Mouse (Mus musculus) fat pad, adult 2 months (tissue): ENCODE results near the gene Slc25a10.

Experiments
- DNase-seq: peaks from one replicate; pipeline ENCODE4 v3.0.0-alpha.2; 2011; ENCODE audit warnings: low read depth, low spot score; ENCODE audit errors: extremely low read depth

Slc25a10 gene

DNA sequence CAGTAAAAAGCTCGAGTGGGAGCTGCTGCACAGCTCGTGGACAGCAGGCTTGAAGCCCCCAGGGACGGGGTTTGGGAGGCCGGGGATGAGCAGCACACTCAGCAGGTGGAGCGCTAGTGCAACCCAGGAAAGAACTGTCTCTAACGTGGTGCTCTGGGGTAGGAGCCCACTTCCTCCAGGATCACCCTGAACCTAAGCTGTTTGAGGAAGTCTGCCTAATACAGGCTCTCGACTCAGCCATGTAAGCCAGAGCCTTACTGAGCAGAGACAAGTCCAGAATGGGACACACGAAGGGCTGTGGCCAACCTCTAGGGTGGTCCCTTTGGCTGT is 47.3 kb downstream of the Slc25a10 start:
- no peak for DNase-seq

DNA sequence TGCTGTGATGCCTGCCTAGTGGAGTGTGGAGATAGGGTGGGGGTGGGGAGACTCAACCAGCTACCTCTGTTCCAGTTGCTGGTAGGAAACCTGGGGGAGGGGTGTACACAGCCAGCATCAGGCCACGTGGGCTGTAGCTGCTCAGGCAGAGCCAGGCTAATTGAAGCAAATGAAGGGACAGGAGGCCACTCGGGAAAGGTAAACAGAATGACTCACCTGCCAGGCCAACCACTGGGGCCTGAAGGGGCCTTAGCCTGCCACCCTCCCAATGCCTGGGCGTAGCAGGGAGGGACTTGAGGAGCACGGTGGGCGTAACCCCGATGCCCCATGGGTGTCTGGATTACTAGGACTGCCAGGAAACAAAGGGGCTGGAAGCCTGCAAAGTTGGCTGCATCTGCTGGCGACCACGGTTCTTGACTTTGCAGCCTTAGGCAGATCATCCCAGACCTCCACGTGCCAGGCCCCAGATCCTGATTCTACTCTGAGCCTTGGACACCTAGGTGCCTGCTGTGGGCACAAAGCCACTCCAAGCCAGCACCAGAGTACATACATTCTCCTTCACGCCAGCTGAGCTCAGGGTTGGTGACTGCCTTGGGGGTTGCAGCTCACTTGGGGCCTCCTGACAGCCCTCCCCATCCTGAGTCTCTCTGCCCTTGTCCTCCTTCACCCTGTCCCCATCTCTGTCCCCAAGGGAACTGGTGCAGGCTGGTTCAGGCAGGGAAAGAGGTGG is 47.8 kb downstream of the Slc25a10 start:
- no peak for DNase-seq

DNA sequence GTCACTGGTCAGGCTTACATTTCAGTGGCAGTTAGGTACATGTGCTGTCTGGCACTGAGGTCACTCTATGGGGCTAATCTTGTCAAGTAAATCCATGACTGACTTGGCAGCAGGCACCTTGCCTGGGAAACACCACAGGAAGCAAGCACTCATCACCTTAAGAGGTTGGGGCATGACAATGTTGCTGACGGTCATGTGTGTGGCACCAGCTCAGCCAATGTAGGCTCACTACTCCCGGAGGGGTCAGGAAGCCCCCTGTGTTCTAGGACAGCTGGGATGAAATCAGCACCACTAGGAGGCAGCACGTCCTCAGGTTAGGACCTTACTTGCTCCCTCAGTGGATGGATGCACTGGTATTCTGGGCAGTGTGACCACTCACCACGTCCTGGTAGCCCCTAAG is 50.3 kb downstream of the Slc25a10 start:
- DNase-seq, result no peak

DNA sequence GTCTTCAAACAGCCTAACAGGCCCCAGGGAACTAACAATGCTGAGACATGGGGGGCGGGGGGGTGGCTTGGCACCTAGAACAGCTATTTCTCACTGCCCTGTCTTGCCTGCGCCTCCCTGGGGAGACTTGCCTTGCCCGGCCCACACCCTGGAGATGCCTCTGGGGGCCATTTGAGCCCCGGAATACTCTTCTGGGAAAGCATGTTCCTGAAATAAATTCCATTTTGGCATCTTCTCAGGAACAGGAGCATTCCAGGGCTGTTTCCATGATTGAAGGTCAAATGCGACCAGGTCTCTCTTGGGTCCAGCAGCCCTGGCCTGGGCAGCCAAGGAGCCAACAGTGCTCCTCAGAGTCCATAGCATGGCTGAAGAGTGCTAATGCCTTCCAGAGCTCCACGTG is 50.7 kb downstream of the Slc25a10 start:
- no peak for DNase-seq

DNA sequence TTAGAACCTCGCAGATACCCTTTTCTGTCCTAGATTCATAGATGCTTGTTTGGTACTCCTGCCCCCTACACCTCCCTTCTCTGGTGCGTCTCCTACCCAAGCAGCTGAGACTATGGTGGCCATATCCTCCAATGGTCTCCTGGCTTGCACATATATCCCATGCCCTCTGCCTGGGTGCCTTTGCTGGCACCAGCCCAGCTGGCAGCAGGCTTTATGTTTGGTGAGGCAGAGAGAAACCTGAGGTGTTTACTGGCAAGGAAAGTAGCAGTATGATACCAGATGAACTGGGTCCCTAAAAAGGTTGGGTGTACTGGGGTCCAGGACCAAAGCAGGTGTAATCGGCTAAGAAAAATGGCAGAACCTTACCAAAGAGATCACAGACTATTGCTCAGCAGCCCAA is 54.3 kb downstream of the Slc25a10 start:
- no peak for DNase-seq

DNA sequence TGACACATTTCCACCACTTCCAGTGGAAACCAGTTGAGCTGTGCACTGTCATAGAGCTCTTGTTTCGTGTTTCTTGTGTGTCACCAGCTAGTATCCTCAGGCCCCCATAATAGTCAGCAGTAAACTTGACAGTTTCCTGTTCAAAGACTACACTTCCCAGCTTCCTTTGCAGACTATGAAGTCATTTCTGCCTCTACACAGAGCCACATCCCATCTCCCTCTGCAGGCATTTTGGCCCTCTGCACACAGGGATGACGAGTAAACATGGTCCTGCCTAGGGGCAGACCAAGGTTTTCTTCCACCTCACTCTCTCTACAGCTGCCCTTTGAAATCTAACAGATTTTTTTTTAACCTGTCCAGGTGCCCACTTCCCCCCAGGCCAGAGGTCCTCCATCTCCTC is 55.8 kb downstream of the Slc25a10 start:
- no peak for DNase-seq

DNA sequence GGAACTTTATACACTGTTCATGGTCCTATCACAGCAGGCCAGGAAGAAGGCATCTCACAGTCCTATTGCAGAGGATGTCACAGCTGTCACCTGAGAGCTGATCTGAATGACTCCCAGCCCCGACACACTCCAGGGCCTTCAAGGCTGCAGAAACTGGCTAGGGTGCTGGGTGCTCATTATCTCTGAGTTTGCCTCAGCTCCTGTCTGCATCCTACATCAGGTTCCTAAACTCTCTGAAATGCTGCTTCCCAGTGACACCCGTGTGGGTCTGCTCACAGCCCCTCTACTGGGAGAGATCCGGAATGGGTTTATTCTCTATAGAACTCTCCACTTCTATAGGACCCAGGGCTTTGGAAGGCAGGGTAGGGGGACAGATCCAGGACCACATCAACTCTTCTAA is 56.6 kb downstream of the Slc25a10 start:
- no peak for DNase-seq

DNA sequence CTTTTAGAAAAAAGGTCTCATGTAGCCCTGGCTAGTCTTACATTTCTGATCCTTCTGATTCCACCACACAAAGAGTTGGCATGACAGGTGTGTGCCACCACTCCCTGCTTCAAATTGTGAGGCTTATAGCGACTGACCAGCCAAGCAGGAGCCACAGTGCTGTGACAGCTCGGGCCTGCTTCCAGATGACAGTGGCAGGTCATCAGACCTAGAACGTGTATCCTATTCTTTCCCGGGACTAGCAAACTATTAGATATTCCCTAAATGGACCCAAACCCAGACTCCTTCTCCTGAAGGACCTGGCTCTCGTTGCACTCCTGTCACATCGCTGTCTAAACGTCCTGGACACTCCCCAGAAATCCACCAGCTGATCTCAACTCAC is 57.1 kb downstream of the Slc25a10 start:
- no peak for DNase-seq
